Mouse (Mus musculus) heart, adult 18-20 months (tissue): Measurements from ENCODE around the gene Usp24. TPM values are rescaled to one million over a fixed set of nuclear protein-coding genes. Genes with fewer than 3 reads are reported as not detected.

Experiments
- total RNA-seq, 2 experiments: library from RNA; stranded (reverse); gene quantifications; 2 replicates each; pipeline ENCODE4 v1.2.3; 2021

Usp24 gene
- total RNA-seq, 2 experiments from 2014 or later: 51.8 to 51.9 TPM

Other genes starting within 250 kb of the Usp24 start
- gene Pcsk9, start 148.1 kb downstream of the Usp24 start, total RNA-seq: not detected
- gene Bsnd, start 176.1 kb downstream of the Usp24 start, total RNA-seq: not detected
- gene Dhcr24, start 244.8 kb downstream of the Usp24 start, total RNA-seq: 1 to 10 TPM; 1.5 to 2.5 TPM